Mouse (Mus musculus): ENCODE measurements around the gene Sec1.

- TF ChIP-seq ZC3H11A (IDR thresholded peaks at IDR 0.05; ENCODE audit: borderline replicate concordance, low read depth, low read length) = no peak
- no peak for TF ChIP-seq ZNF384 (IDR thresholded peaks at IDR 0.05; ENCODE audit: low read depth, low read length)
Measured at GRCm38 (mm10) chr7:45713396-45713795, 19.2 kb upstream of the Sec1 start.
